Comparison of ENCODE assay signal across 7 mouse cellular contexts in genomic region chr5:150195514-150196210, GRCm38 (mm10).
DNase-seq lines count a peak whose midpoint lies in the region; ATAC-seq lines count a peak whose summit lies in the region.

No protein-coding gene starts in this region.

- H3K36me3 ChIP-seq in intestine, embryonic 14.5 days (ENCODE audit: control insufficient read depth, insufficient read depth, low read length) = no peaks in the 10 kb centered on the region

- peak overlapping the region; percentile 22; the same call in 1 of the 2 replicates for H3K9ac ChIP-seq in intestine, embryonic 14.5 days (ENCODE audit: low read length)

- peak overlapping the region; percentile 51; the same call in 1 of the 2 replicates for H3K27ac ChIP-seq in intestine, embryonic 14.5 days (ENCODE audit: low read depth)

- peak overlapping the region; percentile 61 for H3K4me2 ChIP-seq in intestine, embryonic 14.5 days (ENCODE audit: low read length)

- 4% methylated on average over 22 of the region's 22 CpGs for WGBS in intestine, embryonic 14.5 days

- intact Hi-C loops in gastrocnemius, postnatal 36 days (cut with DNase I) = no loop called here
- intact Hi-C loops in left cerebral cortex, postnatal 14 days (cut with DNase I) = no loop called here

- DNase-seq in adrenal gland, postnatal 14 days = peak; percentile 89
- peak; percentile 37 for DNase-seq in embryo, embryonic 9.5 days (ENCODE audit: extremely low spot score)
- DNase-seq in gastrocnemius, postnatal 36 days = peak; percentile 45 to 75
- DNase-seq in intestine, embryonic 14.5 days (ENCODE audit: low spot score) = peak; percentile 87
- peak; percentile 79 to 81 for DNase-seq in left cerebral cortex, postnatal 14 days (ENCODE audit: low spot score in 2 of 2)
- DNase-seq in right cerebral cortex, postnatal 25 days = peak; percentile 75

- H3K9me3 ChIP-seq in intestine, embryonic 14.5 days (ENCODE audit: control insufficient read depth, low read length) = no peaks in the 10 kb centered on the region

- H3K4me1 ChIP-seq in intestine, embryonic 14.5 days (replicated peaks; ENCODE audit: control insufficient read depth, insufficient read depth, low read length) = peaks cover 11% of the 10 kb centered on the region; the same call in 1 of the 2 replicates

- ATAC-seq in intestine, embryonic 14.5 days (replicated peaks; ENCODE audit: low FRiP score, low TSS enrichment, low read depth) = peak; percentile 89
- peak; percentile 79 for ATAC-seq in megakaryocyte progenitor cell, adult 5-6 weeks (replicated peaks; ENCODE audit: poor library complexity)

- H3K27me3 ChIP-seq in intestine, embryonic 14.5 days (replicated peaks; ENCODE audit: control insufficient read depth, insufficient read depth, low read length) = no peaks in the 10 kb centered on the region

- peak overlapping the region; percentile 33 for H3K4me3 ChIP-seq in intestine, embryonic 14.5 days (ENCODE audit: low read depth, low read length)

Comparison
In these comparisons a context has a peak if more than half of its experiments do, and no peak if none do; other contexts are left out.
1. Peak in every context shown above with its lines: DNase-seq, ATAC-seq, H3K4me3 ChIP-seq and H3K27ac ChIP-seq.
2. DNase-seq: peak in every context shown above with its lines; median percentile 89 in adrenal gland, postnatal 14 days; 87 in intestine, embryonic 14.5 days; 80 in left cerebral cortex, postnatal 14 days; 75 in right cerebral cortex, postnatal 25 days; 60 in gastrocnemius, postnatal 36 days; 37 in embryo, embryonic 9.5 days.